Mouse (Mus musculus) heart, postnatal 0 days (tissue): ENCODE results near the gene Uhrf1bp1l. TPM values are rescaled to one million over a fixed set of nuclear protein-coding genes. Genes with fewer than 3 reads are reported as not detected.
A peak's percentile ranks its signal among the peaks of the same experiment; 100 is the strongest.

Experiments used
- ATAC-seq: fragments of 200-750 bp; cut with Nextera tagmentation; 2 replicates; pipeline ENCODE4 v1.8.0; 2017; ENCODE audit warnings: low read depth, moderate number of reproducible peaks, moderate library complexity; ENCODE audit not compliant: insufficient read depth
- DNase-seq: peaks from one replicate; pipeline ENCODE4 v3.0.0-alpha.2; 2016; ENCODE audit warnings: low spot score
- H3K27ac ChIP-seq: fragments of 300-500 bp; sonication (generic); 2 replicates; pipeline ENCODE4 v1.5.1; 2014; ENCODE audit warnings: low read depth, mild to moderate bottlenecking
- H3K27me3 ChIP-seq: fragments of 300-500 bp; sonication (generic); 2 replicates; pipeline ENCODE4 v1.6.1; 2014; ENCODE audit warnings: low read length, mixed read lengths; ENCODE audit not compliant: control insufficient read depth, insufficient read depth
- H3K36me3 ChIP-seq: fragments of 300-500 bp; sonication (generic); replicated peaks from 2 replicates; pipeline ENCODE4 v1.6.1; 2014; ENCODE audit warnings: low read length, mixed read lengths; ENCODE audit not compliant: control insufficient read depth, insufficient read depth
- H3K4me1 ChIP-seq: fragments of 300-500 bp; sonication (generic); 2 replicates; pipeline ENCODE4 v1.6.1; 2014; ENCODE audit warnings: antibody characterized with exemption; ENCODE audit not compliant: control insufficient read depth, insufficient read depth
- H3K4me2 ChIP-seq: fragments of 300-500 bp; sonication (generic); 2 replicates; pipeline ENCODE4 v1.6.1; 2014; ENCODE audit warnings: low read depth, mild to moderate bottlenecking, low read length, moderate library complexity
- H3K4me3 ChIP-seq: fragments of 300-500 bp; sonication (generic); 2 replicates; pipeline ENCODE4 v1.5.1; 2014; ENCODE audit warnings: low read depth, low read length
- H3K9ac ChIP-seq: fragments of 300-500 bp; sonication (generic); replicated peaks from 2 replicates; pipeline ENCODE4 v1.6.1; 2014; ENCODE audit warnings: low read depth, low read length, mixed read lengths
- H3K9me3 ChIP-seq: fragments of 300-500 bp; sonication (generic); replicated peaks from 2 replicates; pipeline ENCODE4 v1.6.1; 2016; ENCODE audit warnings: low read length; ENCODE audit not compliant: control insufficient read depth
- CTCF ChIP-seq: IDR thresholded peaks from 2 replicates; pipeline ENCODE4 v1.5.1; 2016; ENCODE audit warnings: antibody characterized with exemption, control low read depth, low read depth
- EP300 ChIP-seq: IDR thresholded peaks from 2 replicates; pipeline ENCODE4 v1.6.1; 2016; ENCODE audit warnings: antibody characterized with exemption, low read depth
- whole genome bisulfite sequencing: fragments of 180-500 bp; shearing (Covaris S2); extraction: QIAGEN DNeasy Blood & Tissue Kit; methylation state at CpG from one replicate; pipeline ENCODE4 v1.1.7; 2014; 5-methylcytosine and 5-hydroxymethylcytosine counted together
- polyA plus RNA-seq: library from polyadenylated mRNA; unstranded; fragments of >200 nt; fragmentation: Nextera tagmentation; extraction: Ambion mirVana; gene quantifications from 2 replicates; pipeline ENCODE4 v1.2.1, GENCODE M21; 2015
- total RNA-seq: library from RNA; depleted of rRNA; stranded (reverse); fragments of >200 nt; gene quantifications from 2 replicates; pipeline ENCODE4 v1.2.3, GENCODE M21; 2014; ENCODE audit warnings: low replicate concordance

The Uhrf1bp1l gene
- total and polyA plus RNA-seq, 2 experiments from 2014 or later: 13.7 to 21.6 TPM

DNA sequence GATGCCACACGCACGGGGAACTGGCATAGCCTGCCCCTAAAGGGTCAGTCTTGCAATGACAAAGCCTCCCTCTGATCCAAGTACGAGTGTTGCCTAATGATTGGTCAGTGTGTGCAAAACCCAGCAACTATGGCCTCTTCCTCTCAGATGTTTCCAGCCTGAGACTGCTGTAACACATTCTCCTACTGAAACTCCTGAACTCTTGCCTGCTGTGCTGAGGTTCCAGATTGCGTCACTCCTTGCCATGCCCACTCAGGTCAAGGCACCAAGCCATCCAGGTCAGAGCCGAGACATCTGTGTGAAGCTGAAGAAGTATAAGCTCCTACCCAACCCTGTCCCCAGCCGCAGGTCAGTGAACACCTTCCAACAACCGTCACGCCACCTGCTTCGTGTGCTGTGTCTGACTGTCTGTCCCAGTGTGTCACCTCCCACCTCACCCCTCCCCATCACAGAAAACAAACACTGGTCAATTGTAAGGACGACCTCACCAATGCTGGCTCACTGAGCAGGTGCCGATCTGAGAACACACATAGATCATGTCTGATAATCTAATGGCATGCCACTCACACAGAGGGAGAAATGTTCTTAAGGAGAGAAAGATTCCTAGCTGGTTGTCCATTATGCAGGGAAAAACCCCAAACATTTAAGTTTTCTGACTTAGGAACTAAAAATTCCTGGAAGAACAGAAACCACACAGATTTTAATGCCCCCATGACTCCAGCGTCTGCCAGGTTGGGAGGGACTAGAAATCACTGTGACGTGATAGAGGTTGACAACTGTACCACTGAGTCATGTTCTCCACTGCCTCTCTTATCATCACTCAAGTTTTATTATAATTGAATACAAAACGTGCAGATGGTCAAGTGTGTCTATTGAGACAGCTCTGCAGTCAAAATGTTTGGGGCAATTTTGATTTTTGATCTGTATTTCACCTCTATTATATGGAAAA, 22.3 kb upstream of the Uhrf1bp1l start:
- Histone ChIP-seq H3K9me3 (no peaks in the 10 kb centered on the region), H3K4me1 (peaks cover 4% of the 10 kb centered on the region; the same call in 1 of the 2 replicates), H3K27ac (no peak overlapping the region), H3K4me3 (no peak overlapping the region), H3K4me2 (no peak overlapping the region), H3K36me3 (peaks cover 43% of the 10 kb centered on the region), H3K27me3 (no peaks in the 10 kb centered on the region), H3K9ac (no peak overlapping the region)
- TF ChIP-seq CTCF (no peak), EP300 (no peak)
- DNase-seq (no peak), ATAC-seq (no peak)
- WGBS: 86% methylated on average over 14 of the region's 14 CpGs

DNA sequence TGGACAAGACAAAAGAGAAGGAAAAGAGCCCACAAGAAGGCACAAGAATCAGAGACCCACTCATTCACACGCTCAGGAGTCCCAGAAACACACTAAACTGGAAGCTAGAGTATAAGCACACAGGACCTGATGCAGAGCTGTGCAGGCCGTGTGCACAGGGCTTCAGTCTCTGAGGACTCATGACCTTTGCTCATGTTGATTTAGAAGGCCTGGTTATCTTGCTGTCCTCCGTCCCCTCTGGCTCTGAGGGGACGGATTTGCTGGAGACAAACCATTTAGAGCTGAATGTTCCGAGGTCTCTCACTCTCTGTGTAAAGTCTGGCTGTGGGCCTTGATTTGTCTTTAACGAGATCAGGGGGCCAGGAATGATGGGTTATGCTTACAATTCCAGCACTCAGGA, 14.4 kb upstream of the Uhrf1bp1l start:
- H3K27me3 ChIP-seq: no peaks in the 10 kb centered on the region
- peaks cover 6% of the 10 kb centered on the region; the same call in 1 of the 2 replicates for H3K4me1 ChIP-seq
- WGBS: 76% methylated on average over 6 of the region's 6 CpGs
- peaks cover 16% of the 10 kb centered on the region; the same call in 1 of the 2 replicates for H3K36me3 ChIP-seq
- TF ChIP-seq CTCF (no peak), EP300 (no peak)
- H3K27ac ChIP-seq: no peak overlapping the region
- H3K4me2 ChIP-seq: no peak overlapping the region
- no peaks in the 10 kb centered on the region for H3K9me3 ChIP-seq
- H3K9ac ChIP-seq: no peak overlapping the region
- no peak overlapping the region for H3K4me3 ChIP-seq
- DNase-seq (no peak), ATAC-seq (no peak)

- Histone ChIP-seq H3K27me3 (no peaks in the 10 kb centered on the region), H3K36me3 (peaks cover 6% of the 10 kb centered on the region; the same call in 1 of the 2 replicates), H3K9me3 (no peaks in the 10 kb centered on the region), H3K4me2 (peak overlapping the region; percentile 83), H3K4me1 (peaks cover 6% of the 10 kb centered on the region; the same call in 1 of the 2 replicates), H3K9ac (peak overlapping the region; percentile 55; the same call in 1 of the 2 replicates), H3K27ac (peak overlapping the region; percentile 3; the same call in 1 of the 2 replicates), H3K4me3 (peak overlapping the region; percentile 77)
- TF ChIP-seq CTCF (0 out of 2 replicates have a peak, but pooled peaks have one; percentile 3), EP300 (no peak)
- 17% methylated on average over 5 of the region's 5 CpGs for WGBS
- no peak for ATAC-seq
- no peak for DNase-seq
These were observed 13.4 kb upstream of the Uhrf1bp1l start for GRCm38 (mm10) chr10:89731341-89731740.

DNA sequence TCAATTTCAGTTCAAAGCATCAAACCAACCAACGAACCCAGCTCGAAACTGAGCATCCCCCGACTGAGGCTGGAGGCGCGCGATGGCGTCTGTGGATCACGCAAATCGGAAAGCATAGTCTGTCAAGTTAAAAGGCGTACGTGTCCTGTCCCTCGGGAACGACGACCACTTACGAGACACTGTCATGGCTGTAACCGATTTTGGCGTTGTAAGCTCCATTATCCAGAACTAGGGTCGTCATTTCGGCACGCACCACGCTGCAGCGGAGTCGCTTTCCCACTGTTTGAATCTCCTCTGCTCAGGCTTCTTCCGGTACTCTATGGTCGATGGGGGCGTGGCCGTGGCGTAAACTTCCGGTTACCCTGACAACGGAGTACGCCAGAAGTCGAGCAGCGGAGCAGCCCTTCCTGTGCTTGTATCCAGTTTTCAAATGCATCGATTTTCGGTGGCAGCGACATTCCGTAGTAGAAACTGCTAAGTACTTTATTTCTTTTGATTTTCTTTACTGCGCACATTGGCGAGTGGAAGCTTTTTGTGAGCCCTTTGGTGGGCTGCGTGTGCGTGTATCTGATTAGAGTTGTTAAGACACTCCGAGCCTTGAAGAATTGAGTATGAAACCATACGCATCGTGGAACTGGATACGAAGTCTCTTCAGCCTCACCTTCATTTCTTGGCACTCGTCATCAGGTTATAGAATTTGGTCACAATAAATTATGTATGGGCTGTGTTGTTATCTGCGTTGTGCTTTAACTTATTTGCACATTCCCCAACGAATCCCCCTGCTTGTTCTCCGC, 12.6 kb upstream of the Uhrf1bp1l start, which contains the start of gene Actr6:
Gene Actr6 (minus strand): TSS at position 295 of the 794 bp plus-strand sequence.
- Histone ChIP-seq H3K27me3 (no peaks in the 10 kb centered on the region), H3K4me3 (peak within 1 kb of the TSS; percentile 77), H3K27ac (peak within 1 kb of the TSS; percentile 47; the same call in 1 of the 2 replicates), H3K4me1 (peaks cover 6% of the 10 kb centered on the region; the same call in 1 of the 2 replicates), H3K36me3 (0 out of 2 replicates have a peak, but pooled peaks cover under 1% of the 10 kb centered on the region), H3K4me2 (peak within 1 kb of the TSS; percentile 83), H3K9me3 (no peaks in the 10 kb centered on the region), H3K9ac (peak within 1 kb of the TSS; percentile 55)
- DNase-seq: peak; percentile 94
- ATAC-seq: peak; percentile 99
- WGBS: under 1% methylated on average over 49 of the region's 49 CpGs
- TF ChIP-seq CTCF (no peak), EP300 (no peak)

GRCm38 (mm10) chr10:89737092-89737491, 7.7 kb upstream of the Uhrf1bp1l start:
- Histone ChIP-seq H3K4me2 (no peak overlapping the region), H3K4me1 (no peaks in the 10 kb centered on the region), H3K9ac (no peak overlapping the region), H3K27me3 (no peaks in the 10 kb centered on the region), H3K4me3 (no peak overlapping the region), H3K27ac (no peak overlapping the region), H3K9me3 (no peaks in the 10 kb centered on the region), H3K36me3 (no peaks in the 10 kb centered on the region)
- 42% methylated on average over 5 of the region's 5 CpGs for WGBS
- ATAC-seq (no peak), DNase-seq (no peak)
- TF ChIP-seq EP300 (no peak), CTCF (peak; percentile 25; the same call in 1 of the 2 replicates)
